Mouse (Mus musculus) MEL (cell line): ENCODE data around the gene Nkain2. TPM values are rescaled to one million over a fixed set of nuclear protein-coding genes. Genes with fewer than 3 reads are reported as not detected.

Experiments
- DNase-seq: peaks from one replicate; pipeline ENCODE4 v3.0.0; 2011; ENCODE audit warnings: low read depth, low spot score
- H3K27ac ChIP-seq: 2 replicates; pipeline ENCODE4 v1.5.1; 2012; ENCODE audit warnings: low read depth, mild to moderate bottlenecking, control low read depth, low read length, moderate library complexity; ENCODE audit not compliant: control insufficient read depth
- H3K27me3 ChIP-seq, 2 experiments: fragments of 150-350 bp in 1 of 2; sonication (generic) in 1 of 2; 2 replicates each; pipeline ENCODE4 v1.6.1; 2012; ENCODE audit warnings: low read length in 2 of 2, mild to moderate bottlenecking in 2 of 2, improper control_type of control experiment in 1 of 2, moderate library complexity in 1 of 2; ENCODE audit not compliant: insufficient read depth in 2 of 2, control insufficient read depth in 1 of 2
- H3K36me3 ChIP-seq, 2 experiments: 2 replicates each; pipeline ENCODE4 v1.6.1; 2012 to 2014; ENCODE audit warnings: low read length in 2 of 2, improper control_type of control experiment in 1 of 2, inconsistent platforms in 1 of 2, mild to moderate bottlenecking in 1 of 2; ENCODE audit not compliant: insufficient read depth in 2 of 2, control insufficient read depth in 1 of 2
- H3K4me1 ChIP-seq, 2 experiments: fragments of 150-350 bp in 1 of 2; sonication (generic) in 1 of 2; 2 replicates each; pipeline ENCODE4 v1.6.1; 2012; ENCODE audit warnings: low read length in 2 of 2, improper control_type of control experiment in 1 of 2, mild to moderate bottlenecking in 1 of 2; ENCODE audit not compliant: insufficient read depth in 2 of 2, control insufficient read depth in 1 of 2
- H3K4me3 ChIP-seq, 2 experiments: fragments of 150-350 bp in 1 of 2; sonication (generic) in 1 of 2; 2 replicates each; pipeline ENCODE4 v1.5.1; 2012; ENCODE audit warnings: low read depth in 2 of 2, low read length in 2 of 2, mild to moderate bottlenecking in 2 of 2, moderate library complexity in 2 of 2, control low read depth in 1 of 2, improper control_type of control experiment in 1 of 2; ENCODE audit not compliant: control insufficient read depth in 1 of 2, insufficient read depth in 1 of 2
- H3K79me2 ChIP-seq: 2 replicates; pipeline ENCODE4 v1.6.1; 2012; ENCODE audit warnings: mild to moderate bottlenecking, low read length, moderate library complexity; ENCODE audit not compliant: control insufficient read depth, poor library complexity, insufficient read depth
- H3K9ac ChIP-seq: 2 replicates; pipeline ENCODE4 v1.6.1; 2012; ENCODE audit warnings: low read depth, mild to moderate bottlenecking, control low read depth, low read length, moderate library complexity; ENCODE audit not compliant: control insufficient read depth, poor library complexity, severe bottlenecking
- H3K9me3 ChIP-seq: fragments of 150-350 bp; sonication (generic); replicated peaks from 2 replicates; pipeline ENCODE4 v1.6.1; 2012; ENCODE audit warnings: mild to moderate bottlenecking, low read length, improper control_type of control experiment, moderate library complexity; ENCODE audit not compliant: insufficient read depth
- CHD1 ChIP-seq: IDR thresholded peaks from 2 replicates; pipeline ENCODE4 v1.6.1; 2012; ENCODE audit warnings: low read depth, mild to moderate bottlenecking, inconsistent platforms, low read length, improper control_type of control experiment
- EP300 ChIP-seq, 2 experiments: IDR thresholded peaks; 2 replicates each; pipeline ENCODE4 v1.6.1; 2011; ENCODE audit warnings: improper control_type of control experiment in 2 of 2, low read length in 2 of 2, low read depth in 1 of 2, mild to moderate bottlenecking in 1 of 2
- ETS1 ChIP-seq: IDR thresholded peaks from 2 replicates; pipeline ENCODE4 v1.6.1; 2012; ENCODE audit warnings: low read depth, mild to moderate bottlenecking, inconsistent platforms, low read length, improper control_type of control experiment, moderate library complexity
- GABPA ChIP-seq: IDR thresholded peaks from 2 replicates; pipeline ENCODE4 v1.6.1; 2012; ENCODE audit warnings: low read depth, mild to moderate bottlenecking, inconsistent platforms, low read length, improper control_type of control experiment, moderate library complexity
- MEF2A ChIP-seq: IDR thresholded peaks from 2 replicates; pipeline ENCODE4 v1.6.1; 2014; ENCODE audit warnings: low read depth, mild to moderate bottlenecking, inconsistent platforms, low read length, improper control_type of control experiment; ENCODE audit not compliant: poor library complexity, insufficient replicate concordance, severe bottlenecking; ENCODE audit errors: extremely low read depth
- MXI1 ChIP-seq: IDR thresholded peaks from 2 replicates; pipeline ENCODE4 v1.6.1; 2011; ENCODE audit warnings: mild to moderate bottlenecking, low read depth, low read length, improper control_type of control experiment
- MYB ChIP-seq: IDR thresholded peaks from 2 replicates; pipeline ENCODE4 v1.6.1; 2011; ENCODE audit warnings: mild to moderate bottlenecking, low read depth, low read length, improper control_type of control experiment
- MYC ChIP-seq: IDR thresholded peaks from 2 replicates; pipeline ENCODE4 v1.6.1; 2011; ENCODE audit warnings: low read depth, mild to moderate bottlenecking, low read length, improper control_type of control experiment, moderate library complexity
- NELFE ChIP-seq: IDR thresholded peaks from 2 replicates; pipeline ENCODE4 v1.6.1; 2011; ENCODE audit warnings: low read depth, low read length, improper control_type of control experiment
- POLR2A ChIP-seq, 2 experiments: IDR thresholded peaks; 2 replicates each; pipeline ENCODE4 v1.6.1; 2011 to 2012; ENCODE audit warnings: low read length in 2 of 2, mild to moderate bottlenecking in 2 of 2, control low read depth in 1 of 2, improper control_type of control experiment in 1 of 2, low read depth in 1 of 2, moderate library complexity in 1 of 2; ENCODE audit not compliant: control insufficient read depth in 1 of 2, insufficient read depth in 1 of 2, poor library complexity in 1 of 2
- POLR2AphosphoS2 ChIP-seq: IDR thresholded peaks from 2 replicates; pipeline ENCODE4 v1.6.1; 2011; ENCODE audit warnings: low read length, improper control_type of control experiment
- POLR2AphosphoS5 ChIP-seq: IDR thresholded peaks from 2 replicates; pipeline ENCODE4 v1.6.1; 2012; ENCODE audit warnings: low read depth, borderline replicate concordance, mild to moderate bottlenecking, inconsistent platforms, low read length, moderate library complexity, mixed read lengths
- SIN3A ChIP-seq: IDR thresholded peaks from 2 replicates; pipeline ENCODE4 v1.6.1; 2012; ENCODE audit warnings: low read length, improper control_type of control experiment, inconsistent platforms
- SMC3 ChIP-seq: IDR thresholded peaks from 2 replicates; pipeline ENCODE4 v1.6.1; 2011; ENCODE audit warnings: low read depth, low read length, improper control_type of control experiment
- TAL1 ChIP-seq: IDR thresholded peaks from 2 replicates; pipeline ENCODE4 v1.6.1; 2012; ENCODE audit warnings: mild to moderate bottlenecking, inconsistent platforms, low read length, moderate library complexity, mixed read lengths
- TBP ChIP-seq: IDR thresholded peaks from 2 replicates; pipeline ENCODE4 v1.8.0; 2011; ENCODE audit warnings: low read depth, low read length, improper control_type of control experiment
- TCF12 ChIP-seq: IDR thresholded peaks from 2 replicates; pipeline ENCODE4 v1.6.1; 2014; ENCODE audit warnings: low read depth, mild to moderate bottlenecking, inconsistent platforms, low read length, improper control_type of control experiment, moderate library complexity
- USF1 ChIP-seq: IDR thresholded peaks from 2 replicates; pipeline ENCODE4 v1.6.1; 2014; ENCODE audit warnings: low read depth, mild to moderate bottlenecking, inconsistent platforms, low read length, improper control_type of control experiment, moderate library complexity
- USF2 ChIP-seq, 2 experiments: IDR thresholded peaks; 2 replicates each; pipeline ENCODE4 v1.6.1; 2011 to 2012; ENCODE audit warnings: improper control_type of control experiment in 2 of 2, low read length in 2 of 2, borderline replicate concordance in 1 of 2, inconsistent platforms in 1 of 2, low read depth in 1 of 2, mild to moderate bottlenecking in 1 of 2; ENCODE audit not compliant: insufficient read depth in 1 of 2
- ZC3H11A ChIP-seq: IDR thresholded peaks from 2 replicates; pipeline ENCODE4 v1.6.1; 2012; ENCODE audit warnings: low read depth, mild to moderate bottlenecking, inconsistent platforms, low read length, improper control_type of control experiment
- ZKSCAN1 ChIP-seq: IDR thresholded peaks from 2 replicates; pipeline ENCODE4 v1.6.1; 2012; ENCODE audit warnings: low read depth, mild to moderate bottlenecking, inconsistent platforms, low read length, improper control_type of control experiment, moderate library complexity
- ZNF384 ChIP-seq: IDR thresholded peaks from 2 replicates; pipeline ENCODE4 v1.6.1; 2012; ENCODE audit warnings: low read depth, mild to moderate bottlenecking, inconsistent platforms, low read length, improper control_type of control experiment
- polyA plus RNA-seq, 2 experiments: library from polyadenylated mRNA; stranded (reverse) in 1 of 2; unstranded in 1 of 2; fragments of >175 nt in 1 of 2; fragments of >200 nt in 1 of 2; gene quantifications; 2 replicates each; pipeline versions ENCODE4 v1.2.1 to v1.2.4; 2012; ENCODE audit warnings: low replicate concordance in 2 of 2, low read depth in 1 of 2; ENCODE audit not compliant: insufficient read length in 2 of 2, insufficient read depth in 1 of 2, missing spikeins in 1 of 2
- total RNA-seq: library from RNA; depleted of rRNA; stranded (reverse); fragments of 300-350 nt; gene quantifications from 2 replicates; pipeline ENCODE4 v1.2.3, GENCODE M21; 2012

Nkain2 gene
- total and polyA plus RNA-seq, 3 experiments, result not detected

DNA sequence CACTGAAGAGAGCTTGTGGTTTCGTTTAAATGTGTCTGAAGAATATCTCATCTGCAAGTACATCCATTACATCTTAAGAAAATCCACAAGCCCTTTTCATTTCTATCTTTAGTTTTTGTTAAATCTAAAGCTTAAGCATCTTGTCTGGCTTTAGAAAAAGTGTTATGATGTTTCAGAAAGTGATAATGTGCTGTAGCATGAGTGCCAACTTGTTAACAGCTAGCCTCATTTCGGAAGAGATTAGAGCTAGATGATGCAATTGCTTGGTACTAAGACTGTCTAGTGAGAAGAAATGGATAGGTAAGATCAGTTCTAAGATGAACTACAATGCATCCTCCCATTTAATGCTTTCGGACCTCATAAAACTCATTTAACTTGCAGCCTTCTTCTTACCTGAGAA, 707.3 kb downstream of the Nkain2 start:
- H3K4me3 ChIP-seq, result no peak overlapping the region
- TF ChIP-seq MYB (no peak), MEF2A (no peak), USF1 (no peak)
- TF ChIP-seq, all 39 proteins: peak for 0
- H3K79me2 ChIP-seq, result no peaks in the 10 kb centered on the region
- H3K36me3 ChIP-seq, result no peaks in the 10 kb centered on the region
- no peak overlapping the region for H3K27ac ChIP-seq
- no peaks in the 10 kb centered on the region for H3K27me3 ChIP-seq
- H3K9me3 ChIP-seq, result no peaks in the 10 kb centered on the region
- H3K4me1 ChIP-seq, result no peaks in the 10 kb centered on the region
- no peak for DNase-seq
- H3K9ac ChIP-seq, result no peak overlapping the region

DNA sequence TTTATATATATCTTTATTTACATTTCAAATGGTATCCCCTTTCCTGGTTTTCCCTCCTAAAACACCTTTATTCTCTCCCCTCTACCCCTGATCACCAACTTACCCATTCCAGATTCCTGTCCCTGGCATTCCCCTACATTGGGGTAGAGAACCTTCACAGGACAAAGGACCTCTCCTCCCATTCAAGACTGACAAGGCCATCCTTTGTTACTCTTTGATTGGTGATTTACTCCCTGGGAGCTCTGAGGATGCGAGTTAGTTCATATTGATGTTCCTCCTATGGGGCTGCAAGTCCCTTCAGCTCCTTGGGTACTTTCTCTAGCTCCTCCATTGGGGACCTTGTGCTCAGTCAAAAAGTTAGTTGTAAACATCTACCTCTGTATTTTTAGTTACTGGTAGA, 798.9 kb downstream of the Nkain2 start:
- H3K4me1 ChIP-seq, result no peaks in the 10 kb centered on the region
- TF ChIP-seq ZC3H11A, result no peak
- TF ChIP-seq TBP, result no peak
- TF ChIP-seq POLR2AphosphoS2, result no peak
- TF ChIP-seq MYC, result no peak
- no peak for TF ChIP-seq CHD1
- TF ChIP-seq USF2 (IDR thresholded peaks at IDR 0.05; ENCODE audit: borderline replicate concordance in 1 of 2, insufficient read depth in 1 of 2, low read depth in 1 of 2, low read length in 2 of 2), result no peak
- TF ChIP-seq TAL1, result no peak
- no peaks in the 10 kb centered on the region for H3K9me3 ChIP-seq
- H3K27me3 ChIP-seq, result no peaks in the 10 kb centered on the region
- no peak overlapping the region for H3K4me3 ChIP-seq
- H3K27ac ChIP-seq, result no peak overlapping the region
- no peak for DNase-seq
- no peaks in the 10 kb centered on the region for H3K36me3 ChIP-seq
- no peak overlapping the region for H3K9ac ChIP-seq
- no peaks in the 10 kb centered on the region for H3K79me2 ChIP-seq

DNA sequence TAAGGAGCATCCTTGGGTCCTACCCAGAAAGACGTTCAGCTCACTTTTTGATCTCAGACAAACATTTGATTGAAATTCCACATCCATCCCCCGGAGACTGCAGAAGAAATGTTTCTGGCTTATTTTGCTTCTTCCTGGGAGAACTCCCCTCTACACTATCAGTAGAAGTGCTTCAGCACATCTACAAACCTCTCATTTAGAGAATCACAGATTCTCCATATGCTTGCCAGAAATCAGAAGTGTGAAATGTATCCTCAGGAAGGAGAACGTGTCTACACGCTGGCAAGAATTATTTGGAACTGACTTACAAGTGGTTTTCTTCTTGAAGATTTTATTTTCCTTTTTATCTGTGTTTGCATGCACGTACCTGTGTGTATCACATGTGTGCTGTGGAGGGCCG, 829.9 kb downstream of the Nkain2 start:
- Histone ChIP-seq H3K27me3 (no peaks in the 10 kb centered on the region), H3K36me3 (no peaks in the 10 kb centered on the region), H3K4me1 (no peaks in the 10 kb centered on the region), H3K4me3 (no peak overlapping the region), H3K27ac (no peak overlapping the region), H3K9ac (no peak overlapping the region), H3K9me3 (no peaks in the 10 kb centered on the region), H3K79me2 (no peaks in the 10 kb centered on the region)
- no peak for DNase-seq
- TF ChIP-seq TCF12 (no peak), CHD1 (no peak), EP300 (IDR thresholded peaks at IDR 0.05; ENCODE audit: low read depth in 1 of 2, low read length in 2 of 2) (no peak), GABPA (no peak), MYB (no peak), POLR2AphosphoS5 (no peak), NELFE (no peak), SIN3A (no peak), ZKSCAN1 (no peak), POLR2A (IDR thresholded peaks at IDR 0.05; ENCODE audit: control insufficient read depth in 1 of 2, insufficient read depth in 1 of 2, low read depth in 1 of 2, low read length in 2 of 2, poor library complexity in 1 of 2) (no peak), SMC3 (no peak), ETS1 (no peak), MXI1 (no peak), ZNF384 (no peak), USF1 (no peak)
